Mouse (Mus musculus): ENCODE data around the gene Tmem40.

The Tmem40 gene

DNA sequence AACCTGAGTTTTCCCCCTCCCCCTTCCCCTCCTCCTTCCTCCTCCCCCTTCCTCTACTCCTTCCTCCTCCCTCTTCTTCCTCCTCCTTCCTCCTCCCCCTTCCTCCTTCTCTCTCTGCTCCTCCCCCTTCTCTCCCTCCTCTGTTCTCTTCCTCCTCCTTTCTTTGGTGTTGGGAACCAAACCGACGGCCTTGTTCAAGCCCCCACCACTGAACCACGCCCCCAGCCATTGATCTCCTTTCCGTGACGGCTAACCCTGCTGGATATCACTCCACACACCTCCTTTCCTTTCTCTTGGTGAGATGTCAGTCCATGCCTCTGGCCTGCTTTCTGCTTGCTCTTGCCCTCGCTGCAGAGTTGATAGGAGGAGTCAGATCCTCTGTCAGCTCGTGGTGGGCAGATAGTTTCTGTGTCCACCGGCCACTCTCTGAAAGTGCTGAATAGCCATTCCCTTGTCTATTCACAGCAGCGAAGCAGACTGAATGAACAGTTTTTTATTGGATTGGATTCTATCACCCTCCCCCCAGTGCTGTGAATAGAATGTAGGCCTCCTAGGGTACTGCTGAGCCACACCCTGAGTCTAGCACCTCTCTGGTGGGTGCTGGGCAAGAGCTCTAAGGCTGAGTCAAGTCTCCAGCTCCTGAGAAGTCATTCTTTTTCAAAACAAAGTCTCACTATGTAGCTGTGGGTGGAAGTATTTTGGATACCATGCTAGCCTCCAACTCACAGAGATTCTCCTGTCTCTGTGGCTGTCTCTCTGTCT is at the start of gene Tmem40:
Gene Tmem40, minus strand, starts transcription at position 416 of the 762 bp plus-strand sequence.
- no peak for DNase-seq

DNA sequence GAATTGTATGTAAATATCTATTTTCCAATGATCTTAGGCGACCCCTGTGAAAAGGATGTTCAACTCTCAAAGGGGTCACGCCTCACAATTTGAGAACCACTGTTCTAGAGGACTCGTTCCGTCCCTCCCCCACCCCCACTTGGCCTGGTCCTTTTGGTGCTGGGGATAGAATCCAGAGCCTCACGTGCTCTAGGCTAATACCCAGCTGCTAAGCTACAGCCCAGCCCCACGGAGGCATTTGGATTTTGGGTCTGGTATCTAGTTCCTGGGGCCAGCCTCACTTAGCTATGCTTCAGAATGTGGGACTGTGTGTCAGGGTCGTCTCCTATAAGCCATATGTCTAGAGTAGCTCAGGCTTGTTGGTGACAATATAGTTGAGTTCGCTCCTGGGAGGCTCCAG is 49.4 kb upstream of the Tmem40 start:
- DNase-seq, result no peak

DNA sequence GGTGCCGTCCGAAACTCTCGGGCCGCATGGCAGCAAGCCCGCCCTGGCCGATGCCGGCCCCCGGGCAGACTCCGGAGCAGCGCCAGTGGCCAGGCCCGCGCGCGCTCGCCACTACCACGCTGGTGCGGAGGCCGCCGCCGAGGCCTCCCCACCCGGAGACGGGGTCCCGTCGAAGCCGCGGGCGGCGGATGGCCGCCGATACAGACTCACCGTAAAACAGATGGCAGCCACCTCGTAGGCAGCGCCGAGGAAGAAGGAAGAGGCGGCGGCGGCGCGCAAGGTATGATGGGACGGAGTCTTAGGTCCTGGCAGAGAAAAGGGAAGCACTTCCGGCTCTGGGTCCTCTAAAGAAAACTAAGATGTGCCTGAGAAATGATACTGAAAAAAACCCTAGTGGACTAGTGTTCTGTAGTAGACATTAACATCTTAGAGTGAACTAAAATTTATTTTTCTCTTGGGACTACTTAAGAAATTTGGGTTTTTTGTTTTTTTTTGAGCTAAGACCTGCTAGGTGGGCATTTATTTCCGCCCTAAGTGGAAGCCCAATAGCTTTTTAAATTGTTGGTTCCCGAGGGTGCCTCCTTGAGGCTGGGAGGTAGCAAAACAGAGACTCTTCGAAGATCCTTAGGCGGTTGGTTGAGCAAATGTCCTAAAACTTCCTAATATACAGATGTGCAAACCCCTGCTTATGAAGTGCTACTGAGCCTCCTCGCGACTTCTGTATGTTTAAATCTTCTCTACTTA is 46.5 kb upstream of the Tmem40 start, which contains the start of gene Rpl32:
Gene Rpl32, minus strand, starts transcription at position 260 of the 744 bp plus-strand sequence.
- peak; percentile 90 to 93 for DNase-seq

DNA sequence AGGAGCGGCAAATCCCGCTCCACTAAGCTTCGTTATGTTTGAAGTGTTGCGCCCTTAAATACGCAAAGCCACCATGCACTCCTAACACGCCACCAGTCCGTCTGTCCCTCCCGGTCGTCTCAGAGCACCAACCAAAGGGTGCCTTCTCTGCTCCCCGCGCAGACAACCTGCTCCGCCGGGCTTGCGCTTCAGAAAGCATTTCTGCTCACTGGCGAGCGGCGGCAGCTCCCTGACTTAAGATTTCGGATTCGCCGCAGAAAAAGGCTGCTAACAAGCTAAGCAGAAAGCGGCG is 45.9 kb upstream of the Tmem40 start:
- DNase-seq, result peak; percentile 17 to 53

- no peak for DNase-seq
Measured at GRCm38 (mm10) chr6:115807464-115808195, 45.4 kb upstream of the Tmem40 start.

- DNase-seq, result no peak
Measured at GRCm38 (mm10) chr6:115804432-115805192, 42.4 kb upstream of the Tmem40 start.

DNA sequence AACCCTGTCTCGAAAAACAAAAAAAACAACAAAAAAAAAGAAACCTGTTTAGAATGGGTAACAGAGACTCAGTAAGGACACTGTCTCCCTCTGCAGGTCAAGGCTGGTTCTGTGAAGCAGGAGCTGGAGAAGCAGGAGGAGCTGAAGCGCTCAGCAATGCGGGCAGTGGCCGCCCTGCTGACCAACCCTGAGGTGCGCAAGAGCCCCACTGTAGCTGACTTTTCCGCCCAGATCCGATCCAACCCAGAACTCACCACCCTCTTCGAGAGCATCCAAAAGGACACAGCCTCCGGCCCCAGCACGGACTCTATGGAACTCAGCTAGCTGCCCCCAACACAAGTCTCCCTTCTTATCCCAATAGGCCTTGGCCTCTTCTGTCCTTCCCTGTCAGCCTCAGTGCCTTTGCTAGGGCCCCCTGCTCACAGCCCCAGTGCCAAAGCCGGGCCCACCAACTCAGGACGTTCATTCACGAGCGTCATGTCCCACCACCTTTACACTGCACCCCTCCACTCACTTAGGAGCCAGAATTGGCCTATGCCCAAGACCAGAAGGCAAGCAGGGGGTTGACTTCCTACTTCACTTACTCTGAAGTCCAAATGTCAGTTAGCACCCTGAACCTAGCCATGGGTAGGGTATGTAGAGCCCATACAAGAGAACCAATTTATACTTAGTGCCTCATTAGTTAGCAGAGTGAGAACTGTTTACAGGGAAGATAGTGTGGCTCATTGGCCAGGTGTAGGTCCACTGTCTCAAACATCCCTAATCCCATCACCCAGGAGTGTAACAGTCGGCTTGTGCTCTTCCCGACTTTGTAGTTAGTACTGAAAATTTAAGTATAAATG is 41.6 kb upstream of the Tmem40 start:
- peak; percentile 90 to 91 for DNase-seq

DNA sequence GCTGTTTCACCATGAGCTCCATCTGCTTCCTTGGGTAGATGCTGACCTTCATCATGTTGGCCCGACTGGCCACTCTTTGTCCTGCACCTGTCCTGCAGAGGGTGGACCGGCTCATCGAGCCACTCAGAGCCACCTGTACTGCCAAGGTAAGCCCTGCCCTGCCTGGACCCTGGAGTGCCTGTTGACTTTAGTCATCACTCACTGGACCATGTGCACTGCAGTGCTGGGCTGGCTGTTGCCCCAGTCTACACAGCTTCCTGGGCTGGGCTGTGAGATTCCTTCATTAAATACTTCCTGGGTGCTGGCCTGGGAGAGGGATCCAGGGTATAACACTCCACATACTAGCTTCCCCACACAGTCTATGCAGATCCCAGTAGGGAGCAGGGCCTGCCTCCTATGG is 39.6 kb upstream of the Tmem40 start:
- no peak for DNase-seq

DNA sequence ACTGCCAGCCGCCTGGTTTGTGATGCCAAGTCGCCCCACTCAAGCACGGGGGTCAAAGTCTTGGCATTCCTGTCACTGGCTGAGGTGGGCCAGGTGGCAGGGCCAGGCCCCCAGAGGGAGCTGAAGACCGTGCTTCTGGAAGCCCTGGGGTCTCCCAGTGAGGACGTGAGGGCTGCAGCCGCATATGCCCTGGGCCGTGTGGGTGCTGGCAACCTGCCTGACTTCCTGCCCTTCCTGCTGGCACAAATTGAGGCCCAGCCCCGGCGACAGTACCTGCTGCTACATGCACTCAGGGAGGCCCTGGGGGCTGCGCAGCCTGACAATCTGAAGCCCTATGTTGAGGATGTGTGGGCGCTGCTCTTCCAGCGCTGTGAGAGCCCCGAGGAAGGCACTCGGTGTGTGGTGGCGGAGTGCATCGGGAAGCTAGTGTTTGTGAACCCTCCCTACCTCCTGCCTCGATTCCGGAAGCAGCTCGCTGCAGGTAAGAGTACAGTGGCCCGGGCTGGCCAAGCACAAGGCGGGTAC is 30.5 kb upstream of the Tmem40 start:
- DNase-seq, result peak; percentile 66 to 72

DNA sequence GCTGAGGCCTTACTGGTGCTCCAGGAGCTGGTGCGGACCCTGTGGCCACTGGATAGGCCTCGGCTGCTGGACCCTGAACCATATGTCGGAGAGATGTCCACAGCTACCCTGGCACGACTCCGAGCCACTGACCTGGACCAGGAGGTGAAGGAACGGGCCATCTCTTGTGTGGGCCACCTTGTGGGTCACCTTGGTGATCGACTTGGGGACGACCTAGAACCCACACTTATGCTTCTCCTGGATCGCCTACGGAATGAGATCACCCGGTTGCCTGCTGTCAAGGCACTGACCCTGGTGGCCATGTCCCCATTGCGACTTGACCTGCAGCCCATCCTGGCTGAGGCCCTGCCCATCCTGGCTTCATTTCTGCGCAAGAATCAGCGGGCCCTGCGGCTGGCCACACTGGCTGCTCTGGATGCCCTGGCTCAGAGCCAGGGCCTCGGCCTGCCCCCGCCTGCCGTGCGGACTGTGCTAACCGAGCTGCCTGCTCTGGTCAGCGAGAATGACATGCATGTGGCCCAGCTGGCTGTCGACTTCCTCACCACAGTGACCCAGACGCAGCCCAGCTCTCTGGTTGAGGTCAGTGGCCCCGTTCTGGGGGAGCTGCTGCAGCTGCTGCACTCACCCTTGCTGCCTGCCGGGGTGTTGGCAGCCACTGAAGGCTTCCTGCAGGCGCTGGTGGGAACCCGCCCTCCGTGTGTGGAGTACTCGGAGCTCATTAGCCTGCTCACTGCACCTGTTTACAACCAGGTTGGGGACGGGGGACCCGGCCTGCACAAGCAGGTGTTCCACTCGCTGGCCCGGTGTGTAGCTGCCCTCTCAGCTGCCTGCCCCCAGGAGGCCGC is 29.9 kb upstream of the Tmem40 start:
- peak; percentile 63 to 84 for DNase-seq

GRCm38 (mm10) chr6:115791016-115791415 is 28.8 kb upstream of the Tmem40 start:
- no peak for DNase-seq

GRCm38 (mm10) chr6:115782781-115783180 is 20.6 kb upstream of the Tmem40 start:
- DNase-seq, result no peak

DNA sequence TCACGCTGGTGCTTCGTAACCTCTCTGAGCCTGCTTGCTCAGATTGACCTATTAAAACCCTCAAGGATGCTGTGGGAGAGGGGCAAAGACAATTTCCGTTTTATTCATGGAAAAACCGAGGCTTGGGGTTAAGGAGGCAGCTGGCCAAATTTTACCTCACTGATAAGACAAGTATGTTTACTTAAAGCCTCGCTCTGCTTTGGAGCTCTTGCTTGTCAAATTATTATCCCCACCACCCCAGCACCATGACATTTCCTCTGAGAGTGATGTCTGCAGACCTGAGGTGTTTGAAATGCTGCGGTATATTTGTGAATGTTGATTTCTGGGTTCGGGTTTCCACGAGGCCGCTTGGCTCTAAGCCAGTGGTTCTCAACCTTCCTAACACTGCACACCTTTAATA is 14.2 kb upstream of the Tmem40 start:
- no peak for DNase-seq

DNA sequence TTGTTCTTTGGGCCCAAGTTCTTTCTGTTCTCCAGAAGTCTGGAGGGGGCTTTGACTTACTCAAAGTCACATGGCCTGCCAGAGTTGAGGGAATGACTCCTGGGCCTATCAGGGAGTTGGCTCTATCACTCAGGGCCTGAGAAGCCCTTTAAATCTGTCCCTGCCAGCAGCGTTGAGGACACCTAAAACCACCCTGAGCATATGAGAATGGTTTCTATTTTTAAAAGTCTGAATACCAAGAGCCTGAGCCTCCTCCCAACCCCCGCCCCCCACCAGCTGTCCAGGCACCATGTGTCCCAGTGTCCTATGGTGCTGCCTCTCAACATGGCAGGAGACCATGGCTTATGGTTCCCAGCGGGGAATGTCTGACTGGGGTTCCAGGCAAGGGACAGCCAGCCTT is 13.6 kb upstream of the Tmem40 start:
- DNase-seq, result no peak

DNA sequence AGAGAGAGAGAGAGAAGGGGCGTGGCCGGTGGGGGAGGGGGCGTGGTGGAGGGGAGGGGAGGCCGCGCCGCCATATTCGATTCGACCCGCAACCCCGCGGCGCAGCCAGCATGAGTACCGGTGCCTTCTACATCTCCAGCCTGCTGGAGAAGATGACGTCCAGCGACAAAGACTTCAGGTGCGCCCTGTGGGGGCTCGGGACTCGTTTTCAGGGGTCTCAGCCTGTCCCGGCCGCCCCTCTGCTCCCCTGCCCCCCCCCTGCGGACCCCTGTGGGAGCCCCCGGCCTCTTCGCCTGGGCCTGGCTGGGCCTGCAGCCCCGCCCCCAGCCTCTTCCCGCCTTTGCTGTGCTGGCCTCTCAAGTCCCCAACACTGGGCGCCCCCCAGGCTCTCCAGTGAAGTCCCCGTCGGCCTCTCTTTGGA is 12.3 kb upstream of the Tmem40 start, which contains the start of gene Cand2:
Gene Cand2, plus strand, starts transcription at position 38 of the 421 bp plus-strand sequence.
- DNase-seq, result peak; percentile 53 to 56

DNA sequence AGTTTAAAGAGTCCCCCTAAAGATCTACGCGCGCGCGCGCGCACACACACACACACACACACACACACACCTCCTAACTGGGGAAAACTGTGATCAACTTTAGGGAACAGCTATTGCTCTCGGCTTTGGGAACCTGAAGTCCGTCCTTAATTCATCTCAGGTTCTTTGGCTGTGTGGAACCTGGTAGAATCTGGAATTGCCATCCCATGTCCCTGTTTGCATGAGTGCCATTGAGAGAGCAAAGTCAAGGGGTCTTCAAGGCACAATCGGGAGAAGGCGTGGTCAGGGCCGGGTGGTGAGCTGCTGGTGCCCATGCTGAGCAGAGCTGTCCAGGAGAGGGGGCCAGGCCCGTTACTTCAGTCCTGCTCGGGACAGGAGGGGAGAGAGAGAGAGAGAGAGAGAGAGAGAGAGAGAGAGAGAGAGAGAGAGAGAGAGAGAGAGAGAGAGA is 11.8 kb upstream of the Tmem40 start:
- DNase-seq, result peak; percentile 19 to 33

DNA sequence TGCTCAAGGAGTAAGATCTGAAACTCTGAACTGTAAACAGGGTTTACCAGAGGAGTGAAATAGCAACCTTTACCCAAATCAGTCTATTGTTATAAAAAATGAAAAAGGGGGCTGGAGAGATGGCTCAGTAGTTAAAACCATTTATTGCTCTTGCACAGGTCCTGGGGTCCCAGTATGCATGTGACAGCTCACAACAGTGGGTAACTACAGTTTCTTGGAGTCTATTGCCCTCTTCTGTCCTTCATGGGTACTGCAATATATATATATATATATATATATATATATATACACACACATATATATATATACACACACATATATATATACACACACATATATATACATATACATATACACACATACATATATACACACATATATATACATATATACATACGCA is 10.4 kb upstream of the Tmem40 start:
- DNase-seq, result peak in 1 of 2 experiments; percentile 27

- peak; percentile 10 to 28 for DNase-seq
Measured at GRCm38 (mm10) chr6:115772201-115772600, 10.0 kb upstream of the Tmem40 start.

GRCm38 (mm10) chr6:115770852-115771251 is 8.6 kb upstream of the Tmem40 start:
- peak; percentile 8 to 47 for DNase-seq

GRCm38 (mm10) chr6:115770059-115770670 is 8.0 kb upstream of the Tmem40 start:
- no peak for DNase-seq
